Mouse (Mus musculus) liver, embryonic 18 days (tissue): ENCODE data around the gene Eif1b. TPM values are rescaled to one million over a fixed set of nuclear protein-coding genes. Genes with fewer than 3 reads are reported as not detected.

Source experiments
- polyA plus RNA-seq: library from polyadenylated mRNA; depleted of rRNA; stranded (reverse); fragments of >200 nt; gene quantifications from 2 replicates; pipeline ENCODE4 v1.2.3, GENCODE M21; 2012; rRNA removed

Eif1b gene
- polyA plus RNA-seq: 20.0 and 20.9 TPM in 2 replicates

GRCm38 (mm10) chr9:120492010-120492399, at the start of gene Eif1b:
Gene Eif1b (plus strand): TSS chr9:120492232.

GRCm38 (mm10) chr9:120539662-120540251, 47.7 kb downstream of the Eif1b start, which contains the start of gene Entpd3:
Gene Entpd3 (plus strand): TSS chr9:120539818.

Other genes with a start within 250 kb of the Eif1b start
- 0.04 and 0.10 TPM in 2 replicates for gene Myrip, start 190.7 kb upstream of the Eif1b start, polyA plus RNA-seq
- gene Entpd3, start 47.6 kb downstream of the Eif1b start, polyA plus RNA-seq: 0.07 and 0.08 TPM in 2 replicates
- 393 and 432 TPM in 2 replicates for gene Rpl14, start 79.2 kb downstream of the Eif1b start, polyA plus RNA-seq